Mouse (Mus musculus): ENCODE measurements around the gene Top1. TPM values are rescaled to one million over a fixed set of nuclear protein-coding genes. Genes with fewer than 3 reads are reported as not detected.

Top1 gene
- total RNA-seq, 1 experiment from 2014 or later, result 127 TPM

GRCm38 (mm10) chr2:160767201-160767600, 121.5 kb downstream of the Top1 start:
- no peak for ATAC-seq (ENCODE audit: extremely low read depth, insufficient number of reproducible peaks, low FRiP score, poor library complexity, severe bottlenecking)

GRCm38 (mm10) chr2:160768097-160768695, 122.5 kb downstream of the Top1 start:
- no peak for ATAC-seq (ENCODE audit: extremely low read depth, insufficient number of reproducible peaks, low FRiP score, poor library complexity, severe bottlenecking)

- ATAC-seq (ENCODE audit: extremely low read depth, insufficient number of reproducible peaks, low FRiP score, poor library complexity, severe bottlenecking), result no peak
These were observed 123.3 kb downstream of the Top1 start for GRCm38 (mm10) chr2:160768997-160769396.

- ATAC-seq (ENCODE audit: extremely low read depth, insufficient number of reproducible peaks, low FRiP score, poor library complexity, severe bottlenecking), result no peak
These were observed 124.7 kb downstream of the Top1 start for GRCm38 (mm10) chr2:160770409-160770808.

GRCm38 (mm10) chr2:160770871-160771270, 125.2 kb downstream of the Top1 start:
- ATAC-seq (ENCODE audit: extremely low read depth, insufficient number of reproducible peaks, low FRiP score, poor library complexity, severe bottlenecking), result no peak

- no peak for ATAC-seq (ENCODE audit: extremely low read depth, insufficient number of reproducible peaks, low FRiP score, poor library complexity, severe bottlenecking)
These were observed 125.9 kb downstream of the Top1 start for GRCm38 (mm10) chr2:160771325-160772276.

Other genes with a start within 250 kb of the Top1 start
- 58.1 and 67.6 TPM in 2 replicates for gene Plcg1, start 85.4 kb downstream of the Top1 start, total RNA-seq (2017)
- gene Zhx3, start 227.1 kb downstream of the Top1 start, total RNA-seq (2017), result 2.2 and 4.3 TPM in 2 replicates
- not detected in 2 replicates for gene Lpin3, start 234.8 kb downstream of the Top1 start, total RNA-seq (2017)